Mouse (Mus musculus) inflammation-experienced regulatory T-cells (primary cell): ENCODE results near the gene Plcb4. TPM values are rescaled to one million over a fixed set of nuclear protein-coding genes. Genes with fewer than 3 reads are reported as not detected.

Source experiments
- polyA plus RNA-seq, 2 experiments: library from polyadenylated mRNA; unstranded; fragments of 100-300 nt; shearing (Covaris generic); gene quantifications; one replicate each; pipeline ENCODE4 v1.2.1; 2017

The Plcb4 gene
- polyA plus RNA-seq, result 10 to 100 TPM; 21.4 to 30.7 TPM

DNA sequence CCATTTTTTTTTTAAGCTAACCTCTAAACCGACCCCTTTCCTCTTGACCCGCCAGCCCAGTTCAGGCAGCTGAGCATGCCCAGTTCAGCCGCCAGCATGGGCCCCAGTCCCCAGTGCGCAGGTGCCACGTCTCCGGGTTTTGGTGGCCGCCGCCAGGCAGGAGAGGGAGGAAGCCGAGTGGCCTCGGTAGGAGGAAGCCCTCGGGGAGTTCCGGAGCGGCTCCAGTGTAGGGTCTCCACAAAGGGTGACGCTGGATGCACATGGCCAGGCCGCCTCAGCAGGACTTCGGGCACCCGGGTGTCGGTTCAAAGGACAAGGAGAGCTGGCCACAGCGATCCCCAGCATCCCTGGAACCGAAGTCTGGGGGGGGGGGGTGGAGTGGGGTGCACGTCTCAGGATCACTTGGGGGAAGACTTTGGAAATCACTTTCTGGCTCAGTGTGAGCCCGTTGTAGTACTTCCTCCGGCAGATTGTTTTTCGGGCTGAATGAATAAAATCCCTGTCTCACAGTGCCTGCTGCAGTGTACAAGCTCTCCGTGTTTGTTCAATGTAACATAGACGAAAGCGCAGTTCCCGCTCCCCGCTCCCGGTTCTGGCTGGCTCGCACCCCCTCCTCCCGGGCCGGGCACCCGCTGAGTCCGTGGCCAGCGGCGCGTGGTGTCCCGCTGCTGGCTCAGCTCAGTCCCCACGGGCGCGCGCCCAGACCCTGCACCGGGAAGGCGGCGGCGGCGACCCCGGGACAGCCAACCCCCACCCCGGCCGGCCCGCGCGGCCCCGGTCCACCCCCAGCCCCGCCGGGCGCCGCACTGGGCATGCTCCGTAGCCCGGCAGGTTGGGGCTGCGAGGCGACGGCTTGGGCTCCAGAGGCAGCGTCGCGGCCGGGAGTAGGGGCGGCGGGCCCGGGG lies at the start of gene Plcb4:
Gene Plcb4 (plus strand): TSS at position 526 of the 905 bp plus-strand sequence.

DNA sequence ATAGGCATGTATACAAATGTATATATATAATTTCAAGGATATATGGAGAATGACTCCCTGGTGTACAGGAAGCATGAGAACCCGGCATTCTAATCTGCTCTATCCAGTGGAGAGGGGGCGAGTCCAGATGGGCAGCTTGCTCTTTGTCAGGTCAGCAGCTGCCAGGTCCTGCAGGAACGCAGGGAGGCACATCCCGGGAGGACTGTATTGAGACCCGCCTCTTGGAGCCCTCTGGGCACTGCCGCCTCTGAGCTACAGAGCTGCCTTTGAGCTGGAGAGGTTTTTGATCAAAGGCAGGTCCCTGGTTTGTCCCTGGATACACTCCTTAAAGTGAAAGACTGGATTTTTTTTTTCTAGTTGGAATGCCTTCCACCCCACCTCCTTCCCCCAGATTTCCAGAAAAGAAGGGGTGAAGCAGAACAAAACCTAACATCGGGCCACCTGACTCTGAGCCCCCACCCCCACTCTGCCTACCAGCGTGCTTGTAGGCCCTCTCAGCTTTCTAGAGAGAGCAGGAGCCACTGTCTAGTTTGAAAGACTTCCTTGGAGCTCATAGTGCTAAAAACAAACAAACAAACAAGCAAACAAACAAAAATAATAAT lies 393.0 kb downstream of the Plcb4 start, which contains the start of gene Lamp5:
Gene Lamp5 (plus strand): TSS at position 552 of the 602 bp plus-strand sequence.

